Comparison of ENCODE assay signal across 12 mouse cellular contexts in genomic region chr10:103236460-103236772, GRCm38 (mm10). TPM values are rescaled to one million over a fixed set of nuclear protein-coding genes. Genes with fewer than 3 reads are reported as not detected.
DNase-seq lines count a peak whose midpoint lies in the region; ATAC-seq and TF ChIP-seq lines count a peak whose summit lies in the region.
"Had no signal": no experiment of that assay in that cellular context is flagged by ENCODE, and none has a peak within 500 bp of the region (broad histone marks: within the 10 kb centered on the region; RNA-seq: fewer than 3 reads in every experiment).

No protein-coding gene starts in this region.

- no peak overlapping the region for H3K27ac ChIP-seq in heart, embryonic 14.5 days (replicated peaks in 1 of 2; ENCODE audit: control insufficient read depth in 1 of 2, insufficient read depth in 1 of 2, low read depth in 2 of 2, low read length in 2 of 2)
- no peak overlapping the region for H3K27ac ChIP-seq in cortical plate, adult 2 months (ENCODE audit: insufficient read depth, low read length)
- H3K27ac ChIP-seq in hindbrain, embryonic 10.5 days, result no peak overlapping the region
- H3K27ac ChIP-seq in midbrain, embryonic 12.5 days (replicated peaks), result no peak overlapping the region
- H3K27ac ChIP-seq: limb, embryonic 15.5 days had no signal

- no peak for DNase-seq in heart, adult 11 months
- no peak for DNase-seq in hindbrain, embryonic 10.5 days (ENCODE audit: low spot score)
- no peak for DNase-seq in embryo, embryonic 9.5 days (ENCODE audit: extremely low spot score)
- no peak for DNase-seq in adrenal gland, postnatal 10 days
- no peak for DNase-seq in layer of hippocampus, adult 8-10 months (ENCODE audit: low spot score in 2 of 2)

- peak overlapping the region; percentile 84 for H3K4me2 ChIP-seq in heart, embryonic 14.5 days (ENCODE audit: low read length)
- peak overlapping the region; percentile 77 for H3K4me2 ChIP-seq in midbrain, embryonic 12.5 days (replicated peaks)

- 19% methylated on average over 4 of the region's 4 CpGs for WGBS in heart, embryonic 14.5 days
- whole genome bisulfite sequencing in hindbrain, embryonic 10.5 days, result 20% methylated on average over 4 of the region's 4 CpGs
- 26% methylated on average over 4 of the region's 4 CpGs for WGBS in midbrain, embryonic 12.5 days

- no peaks in the 10 kb centered on the region for H3K36me3 ChIP-seq in heart, embryonic 14.5 days (ENCODE audit: control insufficient read depth, insufficient read depth, low read length)
- H3K36me3 ChIP-seq in hindbrain, embryonic 10.5 days, result no peaks in the 10 kb centered on the region
- H3K36me3 ChIP-seq in midbrain, embryonic 12.5 days, result no peaks in the 10 kb centered on the region
- H3K36me3 ChIP-seq: limb, embryonic 15.5 days had no signal

- no peak for TF ChIP-seq CTCF in cortical plate, adult 2 months (IDR thresholded peaks at IDR 0.05; ENCODE audit: extremely low read depth, insufficient read depth, low read length)

- no peak for TF ChIP-seq POLR2A in cortical plate, adult 2 months (IDR thresholded peaks at IDR 0.05; ENCODE audit: extremely low read depth, insufficient read depth, low read length)

- H3K9me3 ChIP-seq in heart, embryonic 14.5 days (ENCODE audit: control insufficient read depth, low read length), result no peaks in the 10 kb centered on the region
- H3K9me3 ChIP-seq in hindbrain, embryonic 10.5 days, result no peaks in the 10 kb centered on the region
- no peaks in the 10 kb centered on the region for H3K9me3 ChIP-seq in midbrain, embryonic 12.5 days
- H3K9me3 ChIP-seq: limb, embryonic 15.5 days had no signal

- H3K4me3 ChIP-seq in heart, embryonic 14.5 days (ENCODE audit: control insufficient read depth in 1 of 2, insufficient read depth in 1 of 2, low read depth in 1 of 2, low read length in 2 of 2), result peak overlapping the region; percentile 54 to 68; a peak in 3 of 4 replicates
- peak overlapping the region; percentile 35; the same call in 1 of the 2 replicates for H3K4me3 ChIP-seq in cortical plate, adult 2 months (ENCODE audit: insufficient read depth, low read length)
- peak overlapping the region; percentile 71 for H3K4me3 ChIP-seq in hindbrain, embryonic 10.5 days
- peak overlapping the region; percentile 66; the same call in 1 of the 2 replicates for H3K4me3 ChIP-seq in midbrain, embryonic 12.5 days
- H3K4me3 ChIP-seq: erythroblast, embryonic 14.5 days had no signal

- H3K9ac ChIP-seq in heart, embryonic 14.5 days (ENCODE audit: low read length), result no peak overlapping the region
- no peak overlapping the region for H3K9ac ChIP-seq in midbrain, embryonic 12.5 days (replicated peaks)

- no peak for ATAC-seq in heart, embryonic 14.5 days (ENCODE audit: insufficient number of reproducible peaks, insufficient read depth, low FRiP score, low read depth)
- ATAC-seq in midbrain, embryonic 12.5 days (ENCODE audit: low FRiP score, low read depth), result peak; percentile 35

- no peaks in the 10 kb centered on the region for H3K4me1 ChIP-seq in heart, embryonic 14.5 days (ENCODE audit: control insufficient read depth in 2 of 2, insufficient read depth in 2 of 2, low read length in 2 of 2)
- H3K4me1 ChIP-seq in cortical plate, adult 2 months (ENCODE audit: control insufficient read depth, insufficient read depth, low read length), result no peaks in the 10 kb centered on the region; the same call in 1 of the 2 replicates
- H3K4me1 ChIP-seq in hindbrain, embryonic 10.5 days (replicated peaks), result 0 out of 2 replicates have a peak, but pooled peaks cover 5% of the 10 kb centered on the region
- H3K4me1 ChIP-seq in midbrain, embryonic 12.5 days, result peaks cover 5% of the 10 kb centered on the region; the same call in 1 of the 2 replicates
- H3K4me1 ChIP-seq: limb, embryonic 15.5 days had no signal

- no peaks in the 10 kb centered on the region for H3K27me3 ChIP-seq in heart, embryonic 14.5 days (ENCODE audit: control insufficient read depth, insufficient read depth, low read length)
- no peaks in the 10 kb centered on the region for H3K27me3 ChIP-seq in hindbrain, embryonic 10.5 days (ENCODE audit: insufficient read depth, poor library complexity, severe bottlenecking)
- H3K27me3 ChIP-seq in midbrain, embryonic 12.5 days, result no peaks in the 10 kb centered on the region
- H3K27me3 ChIP-seq: limb, embryonic 15.5 days had no signal

RNA-seq across cellular contexts. Expression of gene Lrriq1, which starts 0.3 kb away (rescaled TPM):
- 0.14 TPM in 1 of 2 replicates, not detected in the other for polyA plus RNA-seq in heart, embryonic 14.5 days (2014; fragmentation: Nextera tagmentation; extraction: Ambion mirVana)
- 1.6 and 2.8 TPM in 2 replicates for polyA plus RNA-seq in cortical plate, adult 2 months (2012; rRNA removed)
- polyA plus RNA-seq in hindbrain, embryonic 10.5 days (2016; fragmentation: Nextera tagmentation; extraction: Ambion mirVana), result 2.3 and 2.8 TPM in 2 replicates
- 1.1 and 3.2 TPM in 2 replicates for polyA plus RNA-seq in midbrain, embryonic 12.5 days (2016; fragmentation: Nextera tagmentation; extraction: Ambion mirVana)
- under 1 TPM; 0.09 to 0.12 TPM for total RNA-seq in adrenal gland, postnatal 10 days (2021)
- 1 to 10 TPM; 3.2 to 5.6 (median 4.6) TPM for total RNA-seq in layer of hippocampus, adult 8-10 months (2022)
- total RNA-seq: hematopoietic stem cell, adult 5-6 weeks had no signal
- polyA plus RNA-seq: C2C12; erythroblast, embryonic 14.5 days had no signal
